Mouse (Mus musculus): ENCODE results near the gene Adamtsl5. TPM values are rescaled to one million over a fixed set of nuclear protein-coding genes. Genes with fewer than 3 reads are reported as not detected.

Adamtsl5 gene
- polyA plus RNA-seq, 1 experiment from 2014 or later, result 1.3 TPM

DNA sequence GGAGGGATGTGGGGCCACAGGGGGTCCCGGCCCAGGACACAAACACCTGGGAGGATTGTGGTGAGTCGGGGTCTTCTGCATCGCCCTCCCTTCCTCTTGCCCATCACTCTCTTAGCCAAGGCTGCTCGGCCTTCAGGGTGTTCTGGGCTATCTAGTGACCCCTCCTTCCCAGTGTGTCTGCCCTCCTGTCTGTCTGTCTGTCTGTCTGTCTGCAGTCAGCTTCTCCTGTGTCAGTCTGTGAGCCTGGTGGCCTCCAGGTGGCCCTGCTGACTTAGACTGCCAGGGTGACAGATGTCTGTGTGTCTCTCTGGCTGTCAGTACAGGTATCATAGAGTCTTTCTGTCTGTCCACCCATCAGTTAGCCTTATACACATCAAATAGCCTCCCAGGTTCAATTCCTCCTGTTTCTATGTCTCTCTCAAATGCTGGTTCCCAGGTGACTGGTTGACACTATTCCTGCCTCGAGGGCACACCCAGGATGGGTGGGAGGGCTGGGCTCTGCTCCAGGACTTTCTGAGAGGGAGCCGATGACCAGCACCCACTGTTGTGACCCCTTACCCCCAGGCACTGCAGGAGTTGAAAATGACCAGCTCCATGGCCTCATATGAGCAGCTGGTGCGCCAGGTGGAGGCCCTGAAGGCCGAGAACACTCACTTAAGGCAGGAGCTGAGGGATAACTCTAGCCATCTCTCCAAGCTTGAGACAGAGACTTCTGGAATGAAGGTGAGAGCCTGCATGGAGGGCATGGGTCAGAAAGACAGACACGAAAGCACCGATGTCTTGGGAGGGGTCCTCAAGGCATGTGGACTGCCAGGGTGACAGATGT, 46.7 kb downstream of the Adamtsl5 start:
- no peak overlapping the region for H3K4me3 ChIP-seq
- no peak for DNase-seq (ENCODE audit: low spot score)
- no peaks in the 10 kb centered on the region for H3K36me3 ChIP-seq
- WGBS, result 80% methylated on average over 10 of the region's 10 CpGs
- peaks cover 96% of the 10 kb centered on the region for H3K27me3 ChIP-seq (ENCODE audit: insufficient read depth, poor library complexity, severe bottlenecking)
- H3K4me1 ChIP-seq, result peaks cover 33% of the 10 kb centered on the region
- no peaks in the 10 kb centered on the region for H3K9me3 ChIP-seq
- no peak overlapping the region for H3K27ac ChIP-seq

DNA sequence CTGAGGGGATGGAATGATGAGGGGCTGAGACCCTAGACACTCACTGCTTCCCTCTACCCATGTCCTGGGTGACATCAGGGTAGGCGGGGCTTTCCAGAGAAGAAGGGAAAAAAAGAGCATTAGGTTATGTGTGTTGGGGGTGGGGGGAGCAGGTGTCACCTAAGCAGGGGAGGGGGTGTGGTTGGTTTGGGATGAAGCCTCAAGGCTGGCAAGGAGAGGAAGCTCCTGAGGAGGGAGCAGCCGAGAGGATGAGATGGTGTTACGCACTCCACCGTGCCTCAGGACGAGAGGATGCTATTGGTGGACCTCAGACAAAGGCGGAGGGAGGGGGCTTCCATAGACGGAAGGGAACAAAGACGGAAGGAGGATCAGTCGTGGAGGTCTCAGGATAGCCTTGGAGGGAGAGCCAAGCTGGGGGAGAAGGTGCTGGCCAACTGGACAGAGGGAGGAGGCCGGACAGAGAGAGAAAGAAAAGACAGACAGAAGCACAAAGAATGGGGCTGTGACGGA, 47.5 kb downstream of the Adamtsl5 start:
- WGBS, result 31% methylated on average over 11 of the region's 11 CpGs
- Histone ChIP-seq H3K9me3 (no peaks in the 10 kb centered on the region), H3K4me3 (no peak overlapping the region), H3K4me1 (peaks cover 41% of the 10 kb centered on the region), H3K27me3 (ENCODE audit: insufficient read depth, poor library complexity, severe bottlenecking) (peaks cover 90% of the 10 kb centered on the region), H3K27ac (no peak overlapping the region), H3K36me3 (no peaks in the 10 kb centered on the region)
- DNase-seq (ENCODE audit: low spot score), result no peak

DNA sequence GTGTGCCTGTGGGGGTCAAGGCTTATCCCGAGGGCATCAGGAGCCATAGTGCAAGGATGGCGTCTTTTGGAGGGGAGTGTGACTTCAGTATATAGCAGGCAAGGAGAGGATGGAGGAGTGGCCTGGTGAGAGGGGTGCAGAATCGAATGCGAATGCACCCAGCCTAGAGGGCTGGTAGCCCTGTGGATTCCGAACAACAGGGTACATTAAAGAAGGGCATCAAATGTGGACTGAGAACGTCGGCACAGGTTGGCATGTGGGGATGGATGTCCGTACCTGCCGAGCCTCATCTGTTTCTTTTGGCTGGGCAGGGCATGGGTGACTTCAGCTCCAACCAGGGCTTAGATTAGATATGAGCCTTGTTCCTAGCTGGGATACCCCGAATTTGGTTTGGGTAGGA, 48.4 kb downstream of the Adamtsl5 start:
- H3K4me1 ChIP-seq, result peaks cover 48% of the 10 kb centered on the region
- WGBS, result 55% methylated on average over 10 of the region's 10 CpGs
- DNase-seq (ENCODE audit: low spot score), result no peak
- no peak overlapping the region for H3K4me3 ChIP-seq
- peaks cover 3% of the 10 kb centered on the region for H3K36me3 ChIP-seq
- no peaks in the 10 kb centered on the region for H3K9me3 ChIP-seq
- peaks cover 81% of the 10 kb centered on the region for H3K27me3 ChIP-seq (ENCODE audit: insufficient read depth, poor library complexity, severe bottlenecking)
- H3K27ac ChIP-seq, result no peak overlapping the region

DNA sequence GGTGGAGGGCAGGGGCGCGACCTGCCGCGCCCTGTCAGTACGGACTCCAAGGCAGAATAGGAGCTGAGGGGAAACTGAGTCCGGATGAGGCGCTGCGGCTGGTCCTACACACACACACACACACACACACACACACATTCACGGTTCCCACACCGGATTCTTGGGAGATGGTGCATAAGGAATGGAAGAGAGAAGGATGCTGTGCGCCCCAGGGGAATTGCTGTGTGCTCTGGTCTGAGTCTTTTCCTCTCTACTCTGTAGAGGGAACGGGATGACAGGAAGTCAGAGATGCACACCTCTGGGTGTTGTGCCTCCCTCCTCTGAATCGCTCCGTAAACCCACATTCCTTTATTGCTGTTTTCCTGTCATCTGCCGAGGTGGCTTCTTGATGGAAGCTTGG, 48.9 kb downstream of the Adamtsl5 start:
- DNase-seq (ENCODE audit: low spot score), result no peak
- H3K9me3 ChIP-seq, result no peaks in the 10 kb centered on the region
- H3K27ac ChIP-seq, result no peak overlapping the region
- peaks cover 49% of the 10 kb centered on the region for H3K4me1 ChIP-seq
- H3K27me3 ChIP-seq (ENCODE audit: insufficient read depth, poor library complexity, severe bottlenecking), result peaks cover 76% of the 10 kb centered on the region
- peaks cover 8% of the 10 kb centered on the region for H3K36me3 ChIP-seq
- 12% methylated on average over 15 of the region's 15 CpGs for WGBS
- peak overlapping the region; percentile 22; the same call in 1 of the 2 replicates for H3K4me3 ChIP-seq

DNA sequence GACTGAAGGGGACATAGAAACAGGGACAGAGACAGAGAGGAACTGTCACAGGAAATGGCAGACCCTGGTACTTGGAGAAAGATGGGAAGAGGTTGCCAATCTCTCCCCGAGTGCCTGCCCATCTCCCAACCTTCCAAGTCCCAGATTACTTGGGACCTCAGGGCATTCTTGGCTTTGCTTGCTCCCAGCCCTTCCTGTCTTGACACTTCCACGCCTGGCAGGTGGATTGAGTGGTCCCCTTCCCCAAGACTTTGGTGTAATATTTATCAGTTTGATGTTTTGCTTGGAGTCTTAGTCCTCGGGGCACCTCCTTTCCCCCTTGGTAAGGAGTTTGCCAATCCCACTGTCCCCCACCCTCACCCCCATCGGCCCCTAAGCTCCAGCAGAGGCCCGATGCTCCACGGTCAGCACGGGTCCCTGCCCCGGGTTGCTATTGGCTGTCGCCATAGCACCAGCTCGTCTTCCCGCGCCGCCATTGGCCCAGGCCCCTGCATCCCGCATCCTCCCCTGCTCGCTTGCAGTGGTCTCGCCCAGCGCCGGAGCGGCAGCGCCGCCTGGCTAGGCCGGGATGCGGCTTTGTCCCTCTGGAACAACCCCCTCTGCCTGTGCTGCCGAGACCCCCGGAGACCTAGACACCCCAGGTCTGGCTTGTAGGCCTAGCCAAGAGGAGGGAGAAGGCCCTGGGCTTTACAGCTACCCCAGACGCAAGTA, 49.5 kb downstream of the Adamtsl5 start:
- Histone ChIP-seq H3K36me3 (peaks cover 14% of the 10 kb centered on the region), H3K9me3 (no peaks in the 10 kb centered on the region), H3K27ac (no peak overlapping the region), H3K4me3 (peak overlapping the region; percentile 22; the same call in 1 of the 2 replicates), H3K4me1 (peaks cover 55% of the 10 kb centered on the region), H3K27me3 (ENCODE audit: insufficient read depth, poor library complexity, severe bottlenecking) (peaks cover 70% of the 10 kb centered on the region)
- WGBS, result 7% methylated on average over 26 of the region's 26 CpGs
- DNase-seq (ENCODE audit: low spot score), result no peak

DNA sequence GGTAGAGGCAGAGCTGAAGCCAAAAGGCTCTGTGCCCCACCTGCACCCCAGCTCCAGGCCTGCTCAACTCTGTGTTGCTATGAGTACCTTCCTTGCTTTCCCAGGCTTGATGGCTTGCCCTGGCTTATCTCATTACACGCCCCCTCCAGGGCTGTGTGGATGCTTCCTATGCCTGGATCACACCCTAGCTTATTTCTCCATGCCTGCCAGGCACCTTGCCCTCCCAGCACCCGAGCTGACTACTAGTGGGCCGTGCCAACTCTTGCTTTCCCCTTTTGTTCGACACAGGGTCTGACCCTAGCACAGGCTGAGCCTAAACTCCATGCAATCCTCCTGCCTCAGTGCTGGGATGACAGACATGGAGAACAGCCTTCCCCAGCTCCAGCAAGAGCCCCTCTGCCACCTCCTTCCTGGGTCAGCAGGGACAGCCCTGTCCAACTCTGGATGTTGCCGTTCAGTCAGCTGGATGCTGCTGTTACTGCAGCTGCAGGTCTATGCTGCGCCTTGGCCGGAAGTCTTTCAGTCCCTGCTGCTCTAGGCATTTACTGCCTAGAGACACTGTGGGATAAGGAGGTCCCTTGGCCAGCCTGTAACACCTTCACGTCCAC, 50.6 kb downstream of the Adamtsl5 start:
- peaks cover 64% of the 10 kb centered on the region for H3K27me3 ChIP-seq (ENCODE audit: insufficient read depth, poor library complexity, severe bottlenecking)
- H3K9me3 ChIP-seq, result no peaks in the 10 kb centered on the region
- 60% methylated on average over 8 of the region's 8 CpGs for WGBS
- no peak overlapping the region for H3K4me3 ChIP-seq
- no peak overlapping the region for H3K27ac ChIP-seq
- no peak for DNase-seq (ENCODE audit: low spot score)
- H3K36me3 ChIP-seq, result peaks cover 21% of the 10 kb centered on the region
- peaks cover 60% of the 10 kb centered on the region for H3K4me1 ChIP-seq

DNA sequence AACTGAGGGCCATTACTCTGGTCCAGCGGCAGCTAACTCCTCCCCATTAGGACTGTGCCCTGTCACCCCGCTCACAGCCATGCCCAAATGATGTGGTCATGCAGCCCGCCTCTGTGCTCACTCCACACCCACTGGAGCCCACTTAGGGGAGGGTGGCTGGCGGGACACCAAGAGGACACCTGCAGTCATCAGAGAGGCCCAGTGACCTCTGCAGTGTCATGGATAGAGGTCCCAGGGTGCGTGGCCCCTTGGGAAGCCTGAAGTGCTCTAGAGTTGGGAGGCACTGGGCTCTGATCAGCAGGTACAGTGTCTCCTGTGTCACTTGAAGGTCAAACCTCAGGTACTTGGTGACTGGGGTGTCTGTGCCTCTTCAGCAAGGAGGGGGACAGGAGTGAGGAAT, 51.4 kb downstream of the Adamtsl5 start:
- H3K9me3 ChIP-seq, result no peaks in the 10 kb centered on the region
- peak overlapping the region; percentile 58; the same call in 1 of the 2 replicates for H3K4me3 ChIP-seq
- 75% methylated on average over 5 of the region's 5 CpGs for WGBS
- peaks cover 21% of the 10 kb centered on the region for H3K36me3 ChIP-seq
- DNase-seq (ENCODE audit: low spot score), result no peak
- H3K27ac ChIP-seq, result no peak overlapping the region
- peaks cover 53% of the 10 kb centered on the region for H3K4me1 ChIP-seq
- peaks cover 56% of the 10 kb centered on the region for H3K27me3 ChIP-seq (ENCODE audit: insufficient read depth, poor library complexity, severe bottlenecking)

DNA sequence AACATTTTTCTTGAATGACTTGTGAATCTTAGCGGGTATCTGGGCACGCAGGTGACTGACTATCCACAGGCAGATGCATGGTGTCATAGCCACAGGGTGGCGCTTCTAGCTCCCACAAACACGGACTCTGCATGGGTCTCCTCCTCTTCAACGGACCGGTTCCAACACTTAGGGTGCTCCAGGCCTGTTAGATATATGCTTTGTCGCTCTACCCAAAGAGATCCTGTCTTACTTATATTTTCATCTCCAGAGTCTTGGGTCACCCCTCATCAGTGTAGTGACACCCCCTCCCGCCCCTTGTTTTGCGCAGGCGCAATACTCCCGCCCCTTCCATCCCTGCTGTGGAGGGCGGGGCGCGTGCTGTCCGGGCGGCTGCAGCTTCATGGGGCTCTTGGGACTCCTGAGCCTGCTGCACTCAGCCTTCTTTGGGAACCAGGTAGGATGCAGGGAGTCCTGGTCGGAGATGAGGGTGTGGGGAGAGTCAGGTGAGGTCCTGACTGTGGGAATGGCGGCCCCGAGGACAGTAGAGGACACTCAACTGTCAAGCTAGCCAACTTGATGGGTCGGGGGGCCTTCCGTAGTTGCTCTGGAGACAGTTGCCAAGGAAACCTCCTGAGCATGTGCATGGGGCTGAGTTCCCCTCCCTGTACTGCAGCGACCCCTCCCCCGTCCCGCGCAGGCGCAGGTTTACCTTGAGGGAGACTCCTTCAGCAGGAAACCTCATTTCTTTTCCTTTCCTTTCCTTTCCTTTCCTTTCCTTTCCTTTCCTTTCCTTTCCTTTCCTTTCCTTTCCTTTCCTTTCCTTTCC, 52.4 kb downstream of the Adamtsl5 start, which contains the start of gene Apc2:
Gene Apc2 (plus strand): TSS at position 360 of the 808 bp plus-strand sequence.
- Histone ChIP-seq H3K27ac (peak within 1 kb of the TSS; percentile 66), H3K27me3 (ENCODE audit: insufficient read depth, poor library complexity, severe bottlenecking) (peaks cover 46% of the 10 kb centered on the region), H3K4me1 (peaks cover 52% of the 10 kb centered on the region), H3K9me3 (no peaks in the 10 kb centered on the region), H3K4me3 (peak within 1 kb of the TSS; percentile 91), H3K36me3 (peaks cover 21% of the 10 kb centered on the region)
- 1% methylated on average over 26 of the region's 26 CpGs for WGBS
- peak; percentile 89 for DNase-seq (ENCODE audit: low spot score)

DNA sequence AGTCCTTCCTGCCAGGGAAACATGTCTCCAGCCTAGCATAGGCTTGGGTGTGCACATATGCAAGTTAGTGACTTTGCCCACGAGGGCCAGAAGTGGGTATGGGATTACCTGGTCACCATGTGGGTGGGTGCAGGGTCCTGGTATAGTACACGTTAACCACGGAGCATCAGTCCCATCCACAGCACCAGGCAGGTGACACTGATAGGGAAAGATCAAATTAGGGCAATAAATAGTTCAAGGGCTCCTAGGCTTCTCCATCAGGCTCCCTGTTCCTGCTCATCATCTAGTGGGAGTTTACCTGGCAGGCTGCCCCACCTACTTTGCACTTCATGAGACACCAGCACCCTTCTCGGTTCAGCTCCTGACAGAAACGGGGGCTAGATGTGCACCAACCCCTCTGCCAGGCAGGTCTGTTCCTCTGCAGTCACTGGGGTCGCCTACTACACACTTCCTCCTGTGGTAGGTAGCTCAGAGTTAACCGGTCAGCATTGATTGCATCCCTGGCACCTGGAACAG, 53.4 kb downstream of the Adamtsl5 start:
- H3K4me1 ChIP-seq, result peaks cover 52% of the 10 kb centered on the region
- no peak for DNase-seq (ENCODE audit: low spot score)
- WGBS, result 48% methylated on average over 7 of the region's 7 CpGs
- no peaks in the 10 kb centered on the region for H3K9me3 ChIP-seq
- H3K27me3 ChIP-seq (ENCODE audit: insufficient read depth, poor library complexity, severe bottlenecking), result peaks cover 36% of the 10 kb centered on the region
- H3K4me3 ChIP-seq, result peak overlapping the region; percentile 91; the same call in 1 of the 2 replicates
- peaks cover 21% of the 10 kb centered on the region for H3K36me3 ChIP-seq
- no peak overlapping the region for H3K27ac ChIP-seq

DNA sequence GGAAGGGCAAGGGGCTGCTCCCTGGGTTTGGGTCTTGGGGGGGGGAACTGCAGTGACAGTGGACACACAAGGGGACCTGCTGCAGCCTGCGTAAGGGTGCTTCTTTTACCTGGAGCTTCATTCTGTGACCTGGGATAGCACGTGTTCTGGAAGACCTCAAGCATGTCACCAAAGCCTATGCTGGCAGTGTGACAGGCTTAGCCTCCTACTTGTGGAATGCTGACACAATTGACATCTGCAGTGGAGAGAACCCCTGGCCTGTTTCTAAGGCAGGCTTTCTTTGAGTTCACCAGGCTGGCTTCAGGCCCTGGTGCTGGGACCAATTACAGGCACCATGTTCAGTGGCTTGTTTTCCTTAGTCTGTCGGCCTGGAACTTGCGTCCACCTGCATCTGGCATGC, 53.9 kb downstream of the Adamtsl5 start:
- Histone ChIP-seq H3K9me3 (no peaks in the 10 kb centered on the region), H3K36me3 (peaks cover 22% of the 10 kb centered on the region), H3K27ac (no peak overlapping the region), H3K4me1 (peaks cover 52% of the 10 kb centered on the region), H3K4me3 (peak overlapping the region; percentile 91; the same call in 1 of the 2 replicates), H3K27me3 (ENCODE audit: insufficient read depth, poor library complexity, severe bottlenecking) (peaks cover 31% of the 10 kb centered on the region)
- 70% methylated on average over 4 of the region's 4 CpGs for WGBS
- DNase-seq (ENCODE audit: low spot score), result no peak

DNA sequence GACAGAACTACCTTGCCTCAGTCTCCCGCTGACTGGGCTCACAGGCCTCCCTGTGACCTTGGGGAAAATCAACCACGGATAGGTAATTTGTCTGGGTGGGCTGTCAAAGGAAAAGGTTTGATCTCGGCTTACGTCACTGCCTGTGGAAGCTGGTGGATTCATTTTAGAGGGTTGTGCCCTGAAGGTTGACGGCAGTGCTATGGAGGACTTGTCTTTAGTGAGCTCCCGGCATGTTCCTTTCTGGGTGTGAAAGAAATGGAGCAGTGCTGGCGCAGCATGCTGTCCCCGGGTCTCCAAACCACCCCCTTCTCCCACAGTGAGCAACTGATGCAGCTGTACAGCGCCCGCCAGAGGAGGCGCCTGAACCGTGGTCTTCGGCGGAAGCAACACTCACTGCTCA, 54.9 kb downstream of the Adamtsl5 start:
- WGBS, result 38% methylated on average over 14 of the region's 14 CpGs
- peaks cover 21% of the 10 kb centered on the region for H3K27me3 ChIP-seq (ENCODE audit: insufficient read depth, poor library complexity, severe bottlenecking)
- H3K4me1 ChIP-seq, result peaks cover 48% of the 10 kb centered on the region
- peaks cover 32% of the 10 kb centered on the region for H3K36me3 ChIP-seq
- H3K9me3 ChIP-seq, result no peaks in the 10 kb centered on the region
- peak overlapping the region; percentile 98 for H3K27ac ChIP-seq
- DNase-seq (ENCODE audit: low spot score), result no peak
- H3K4me3 ChIP-seq, result peak overlapping the region; percentile 91

Measured in heart, embryonic 10.5 days (tissue).